17 mouse cellular contexts compared by ENCODE assay signal in the genomic region with DNA sequence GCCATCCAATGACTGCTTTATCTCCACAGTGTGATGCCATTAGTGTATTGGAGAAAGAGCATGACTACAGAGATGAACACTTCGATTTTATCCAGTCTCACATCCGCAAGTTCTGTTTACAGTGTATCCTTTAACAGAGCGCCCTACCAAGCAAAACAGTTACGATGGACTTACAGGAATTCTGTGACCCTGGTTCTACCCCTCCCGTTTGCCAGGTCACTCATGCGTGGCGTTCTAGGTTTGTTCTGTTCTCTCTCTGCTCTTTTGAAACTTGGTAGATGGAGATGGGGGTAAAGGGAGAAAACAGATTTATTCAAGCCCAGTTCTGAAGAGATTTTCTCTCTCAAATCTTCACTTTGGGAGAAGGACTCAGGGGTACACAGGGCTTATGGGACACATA.
DNase-seq lines count a peak whose midpoint lies in the region.
"Had no signal": no experiment of that assay in that cellular context is flagged by ENCODE, and none has a peak within 500 bp of the region (broad histone marks: within the 10 kb centered on the region; RNA-seq: fewer than 3 reads in every experiment).

No protein-coding gene starts in this region.

- DNase-seq in kidney, adult 11 months: peak; percentile 74
- DNase-seq in kidney, postnatal 4 days: no peak
- DNase-seq in kidney, adult 8-10 months: peak; percentile 65 to 91
- no peak for DNase-seq in kidney, postnatal 10 days
- peak; percentile 40 for DNase-seq in kidney, postnatal 14 days
- DNase-seq in spleen, postnatal 14 days (ENCODE audit: low spot score in 2 of 2): no peak
- DNase-seq: adrenal gland, adult 8-10 months; adrenal gland, postnatal 25 days; cerebellum, adult 11-12 months; cerebellum, adult 8-10 months; cerebellum, postnatal 10 days; cerebellum, postnatal 36 days; embryo, embryonic 11 days; gastrocnemius, postnatal 25 days; heart, adult 18-20 months; heart, postnatal 10 days; heart, postnatal 36 days had no signal

Comparison
In these comparisons a context has a peak if more than half of its experiments do, and no peak if none do; other contexts are left out.
1. DNase-seq: peak in kidney, adult 11 months (single experiment), kidney, adult 8-10 months (2 of 2) and kidney, postnatal 14 days (single experiment); none in kidney, postnatal 4 days (0 of 2), kidney, postnatal 10 days (single experiment) and spleen, postnatal 14 days (0 of 2).